Mouse (Mus musculus) thymus, postnatal 36 days (tissue): ENCODE results near the gene Dmap1.

Experiments
- DNase-seq, 2 experiments: peaks; one replicate each; pipeline ENCODE4 v3.0.0; 2022; ENCODE audit warnings: mixed read lengths in 2 of 2

Dmap1 gene

DNA sequence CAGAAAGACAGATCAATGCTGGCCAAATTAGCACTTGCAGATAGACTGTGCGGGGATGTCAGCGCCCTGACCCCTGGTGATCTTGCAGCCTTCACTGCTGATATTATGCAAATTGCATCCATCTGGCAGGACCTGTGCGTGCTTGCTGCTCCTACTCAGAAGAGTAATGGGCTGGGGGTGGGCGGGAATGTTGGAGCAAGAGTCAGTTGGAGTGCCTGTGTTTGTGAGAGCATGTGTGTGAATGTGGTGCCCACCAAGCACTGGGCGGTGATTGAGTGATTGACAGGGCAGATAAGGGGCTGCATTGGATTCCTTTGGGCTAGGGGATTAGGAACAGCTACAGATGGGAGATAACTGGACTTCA lies 26.6 kb downstream of the Dmap1 start:
- no peak for DNase-seq

DNA sequence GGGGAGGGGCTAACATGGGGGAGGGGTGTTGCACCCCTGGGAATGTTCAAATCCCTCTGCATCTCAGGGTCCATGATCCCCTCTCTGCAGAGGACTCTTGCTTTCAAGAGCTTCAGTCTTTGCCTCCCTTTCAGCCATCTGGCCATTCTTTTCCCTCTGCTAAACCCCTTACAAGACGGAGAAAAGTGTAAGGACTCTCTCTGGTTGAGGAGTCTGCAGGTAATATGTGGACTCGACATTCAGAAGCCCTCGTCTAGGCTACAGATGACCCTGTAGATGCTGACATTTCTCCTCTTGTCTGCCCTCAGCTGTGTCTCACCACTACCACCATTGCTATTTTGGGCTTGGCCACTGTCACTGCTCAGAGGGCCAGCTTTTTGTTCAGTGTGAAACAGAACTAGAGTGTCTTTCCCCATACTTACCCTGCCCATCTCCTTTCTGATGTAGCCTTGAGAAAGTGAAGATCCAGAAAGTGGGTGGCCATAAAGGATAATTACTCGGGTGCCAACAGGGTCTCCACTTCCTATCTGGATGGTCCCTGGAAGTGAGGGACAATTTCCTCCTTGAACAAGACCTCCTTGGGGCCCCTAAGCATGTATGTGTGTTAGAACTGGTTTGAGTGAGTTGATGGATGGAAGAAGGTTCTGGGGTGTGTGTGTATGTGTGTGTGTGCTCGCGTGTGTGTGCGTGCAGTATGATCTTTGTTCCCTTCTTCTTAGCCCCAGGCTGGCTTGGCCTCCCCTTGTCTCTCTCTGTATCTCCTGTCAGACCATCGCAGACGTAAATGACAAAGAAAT lies 27.2 kb downstream of the Dmap1 start:
- DNase-seq, result no peak

DNA sequence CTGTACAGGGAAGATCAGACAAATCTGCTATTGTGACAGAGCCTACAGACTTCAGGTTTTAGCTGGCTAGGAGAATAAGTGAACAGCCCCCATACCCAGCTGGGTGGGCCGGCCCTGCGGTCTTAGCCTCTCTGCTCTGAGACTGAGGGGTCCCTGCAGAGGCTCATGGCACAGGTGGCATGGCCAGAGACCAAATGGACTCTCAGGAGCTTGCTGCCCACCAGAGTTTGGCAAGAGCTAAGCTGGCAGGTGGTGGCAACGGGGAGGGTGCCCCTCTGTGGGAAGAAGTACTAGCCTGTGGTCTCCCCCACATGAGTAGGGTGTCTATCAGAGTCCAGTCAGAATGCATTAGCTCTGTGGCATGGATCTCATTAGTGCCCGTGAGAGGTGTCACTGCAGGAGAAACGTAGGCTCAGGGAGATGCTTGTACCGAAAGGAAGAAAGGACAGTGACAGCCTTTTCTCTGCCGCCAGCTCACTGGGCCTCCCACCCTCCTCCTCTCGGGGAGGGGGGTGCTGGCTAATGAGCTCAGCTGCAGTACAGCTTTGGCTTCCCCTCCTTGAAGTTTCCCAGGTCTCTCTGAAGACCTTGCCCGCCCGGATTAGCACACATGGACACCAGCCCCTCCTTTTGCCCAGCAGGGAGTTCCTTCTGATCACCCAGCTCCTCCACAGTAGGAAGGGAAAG lies 27.9 kb downstream of the Dmap1 start:
- no peak for DNase-seq

DNA sequence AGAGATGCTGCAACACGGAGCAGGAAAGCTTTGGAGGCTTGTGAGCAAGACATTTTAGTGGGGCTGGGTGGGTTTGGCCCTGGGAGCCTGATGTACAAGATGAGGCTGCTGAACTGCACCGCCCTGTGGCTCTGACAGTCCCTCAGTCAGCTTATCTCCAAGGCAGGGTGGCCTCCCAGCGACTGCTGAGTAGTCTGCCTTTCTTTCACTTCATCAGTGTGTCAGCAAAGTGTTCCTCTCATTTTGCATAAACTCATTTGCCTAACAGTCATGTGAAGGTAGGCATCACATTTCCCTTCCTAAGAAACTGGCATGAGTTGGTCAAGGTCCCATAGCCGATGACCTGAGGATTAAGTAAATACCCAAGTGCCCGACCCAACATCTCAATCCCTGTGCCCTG lies 29.3 kb downstream of the Dmap1 start:
- no peak for DNase-seq

DNA sequence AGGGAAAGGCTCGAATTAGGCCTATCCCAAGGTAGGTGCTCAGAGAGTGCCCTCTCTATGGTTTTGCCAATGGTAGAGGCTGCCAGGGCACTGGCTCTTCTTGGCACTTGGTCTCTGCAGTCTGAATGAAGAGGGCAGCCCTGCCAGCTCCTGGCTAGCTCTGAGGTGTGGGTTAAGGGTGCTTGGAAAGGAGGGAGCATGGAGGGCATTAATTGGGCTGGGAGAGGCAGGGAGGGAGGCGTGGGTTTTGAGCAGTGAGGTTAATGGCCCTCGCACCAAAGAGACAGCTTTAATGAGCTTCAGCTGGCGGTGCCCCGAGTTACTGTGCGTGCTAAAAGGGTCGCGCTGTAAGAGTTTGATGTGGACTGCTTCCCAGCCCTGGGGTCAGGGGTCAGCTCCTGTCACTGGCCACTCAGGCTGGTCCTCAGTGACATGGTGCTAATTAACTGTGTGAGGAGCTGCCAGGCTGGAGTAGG lies 30.4 kb downstream of the Dmap1 start:
- no peak for DNase-seq

DNA sequence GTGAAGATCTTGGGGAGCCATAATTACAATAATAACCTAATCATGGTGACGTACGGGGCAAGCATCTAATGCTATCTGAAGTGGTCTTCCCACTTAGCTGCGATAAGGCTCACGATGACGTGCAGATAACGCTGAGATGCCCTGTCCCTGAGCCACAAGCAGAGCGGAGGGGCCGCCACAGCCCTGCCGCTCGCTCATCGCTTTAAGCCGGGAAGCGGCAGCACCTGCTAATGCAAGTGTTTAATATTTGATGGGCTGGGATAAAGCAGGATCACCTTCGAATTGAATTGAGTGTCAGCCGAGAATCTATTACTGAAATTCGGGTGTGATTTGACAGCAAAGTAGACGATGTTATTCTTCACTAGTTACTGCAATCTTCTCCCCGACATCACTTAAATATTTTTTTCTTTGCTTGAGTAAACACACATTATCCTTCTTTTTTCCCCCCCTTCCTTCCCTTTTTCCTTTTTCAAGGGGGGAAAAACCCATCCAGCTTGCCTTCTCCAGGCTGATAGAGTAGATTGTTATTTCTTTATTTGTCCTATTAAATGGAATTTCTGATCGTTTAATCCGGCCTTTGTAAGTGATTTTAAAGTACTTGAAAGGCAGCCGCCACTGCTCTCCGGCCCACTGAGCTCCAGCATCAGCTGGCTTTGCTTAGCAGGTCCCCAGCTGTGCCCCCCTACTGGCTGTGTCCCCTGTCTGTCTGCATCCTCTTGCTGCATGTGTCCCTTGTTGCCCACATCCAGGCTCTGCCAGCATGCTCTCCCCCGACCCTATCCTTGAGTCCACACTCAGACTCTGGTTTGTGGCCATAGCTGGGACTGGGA lies 34.9 kb downstream of the Dmap1 start:
- no peak for DNase-seq

DNA sequence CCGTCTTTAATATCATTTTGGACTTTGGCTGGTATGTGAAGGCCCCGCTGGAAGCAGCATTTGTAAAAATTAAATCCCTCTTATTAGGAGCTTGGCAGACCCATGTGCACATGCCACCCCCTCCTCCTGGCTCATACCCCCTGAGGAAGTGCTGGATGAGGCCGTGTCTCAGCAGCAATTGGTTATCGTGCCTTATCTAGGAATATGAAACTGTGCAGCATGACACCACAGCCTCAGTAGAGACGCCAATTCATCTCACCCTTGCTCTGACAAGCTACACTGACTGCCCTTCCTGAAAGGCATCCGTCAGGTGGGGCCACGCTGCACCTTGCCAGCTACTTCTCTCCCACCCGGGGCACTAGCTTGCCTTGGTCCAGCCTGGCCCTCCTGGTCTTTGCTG lies 35.6 kb downstream of the Dmap1 start:
- DNase-seq, result no peak

DNA sequence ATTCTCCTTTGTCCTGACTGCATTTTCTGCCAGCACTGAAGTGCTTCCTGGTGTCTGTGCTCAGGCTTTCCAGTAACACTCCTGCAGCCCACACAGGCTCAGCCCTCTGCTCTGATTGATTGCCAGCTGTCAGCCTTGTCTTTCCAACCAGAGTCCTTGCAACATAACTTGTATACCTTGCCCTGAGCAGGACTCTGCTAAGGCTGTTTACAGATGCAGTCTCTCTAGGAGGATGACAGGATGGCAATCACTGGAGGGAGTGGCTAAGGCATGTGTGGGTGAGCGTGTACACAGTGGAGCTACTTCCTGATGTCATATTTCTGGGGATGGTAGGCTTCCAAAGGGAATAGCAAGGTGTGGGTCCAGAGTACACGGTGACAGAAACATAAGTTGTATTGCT lies 36.2 kb downstream of the Dmap1 start:
- DNase-seq, result no peak

DNA sequence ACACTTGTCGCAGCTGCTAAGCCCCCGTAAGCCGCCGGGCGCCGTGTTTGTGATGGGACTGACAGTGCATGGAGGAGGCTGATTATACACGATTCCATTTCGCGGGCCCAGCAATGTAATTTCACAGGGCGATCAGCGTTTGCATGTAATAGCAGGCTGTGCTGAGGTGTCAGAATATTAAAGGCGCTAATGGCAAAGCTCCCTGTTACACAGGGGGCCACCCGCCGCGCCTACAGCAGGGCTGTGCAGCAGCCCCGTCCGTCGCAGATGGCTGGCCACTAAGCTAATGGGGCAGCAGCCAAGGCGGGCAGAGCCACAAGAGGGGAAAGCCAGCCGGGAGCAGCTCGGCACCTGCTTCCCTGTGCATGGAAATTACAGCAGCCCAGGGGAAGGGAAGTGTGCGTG lies 37.0 kb downstream of the Dmap1 start:
- DNase-seq, result no peak

DNA sequence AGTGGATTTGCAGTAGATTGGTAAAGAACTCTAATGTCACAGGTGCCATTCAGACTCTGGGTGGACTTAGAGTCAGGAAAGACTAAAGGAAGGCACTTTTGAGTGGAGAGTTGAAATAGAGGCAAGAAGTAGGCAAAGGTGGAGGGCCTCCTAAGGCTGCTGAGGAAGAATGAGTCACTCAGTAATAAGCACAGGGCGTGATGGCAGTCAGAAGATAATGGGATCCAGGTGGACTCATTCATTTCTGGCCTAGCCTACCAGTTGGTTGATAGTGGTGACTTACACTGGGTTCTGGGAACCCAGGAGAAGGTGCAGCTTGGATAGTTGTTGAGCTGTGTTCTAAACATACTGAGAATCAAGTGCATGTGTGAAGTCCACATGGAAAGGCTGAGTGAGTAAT lies 40.3 kb downstream of the Dmap1 start:
- no peak for DNase-seq

DNA sequence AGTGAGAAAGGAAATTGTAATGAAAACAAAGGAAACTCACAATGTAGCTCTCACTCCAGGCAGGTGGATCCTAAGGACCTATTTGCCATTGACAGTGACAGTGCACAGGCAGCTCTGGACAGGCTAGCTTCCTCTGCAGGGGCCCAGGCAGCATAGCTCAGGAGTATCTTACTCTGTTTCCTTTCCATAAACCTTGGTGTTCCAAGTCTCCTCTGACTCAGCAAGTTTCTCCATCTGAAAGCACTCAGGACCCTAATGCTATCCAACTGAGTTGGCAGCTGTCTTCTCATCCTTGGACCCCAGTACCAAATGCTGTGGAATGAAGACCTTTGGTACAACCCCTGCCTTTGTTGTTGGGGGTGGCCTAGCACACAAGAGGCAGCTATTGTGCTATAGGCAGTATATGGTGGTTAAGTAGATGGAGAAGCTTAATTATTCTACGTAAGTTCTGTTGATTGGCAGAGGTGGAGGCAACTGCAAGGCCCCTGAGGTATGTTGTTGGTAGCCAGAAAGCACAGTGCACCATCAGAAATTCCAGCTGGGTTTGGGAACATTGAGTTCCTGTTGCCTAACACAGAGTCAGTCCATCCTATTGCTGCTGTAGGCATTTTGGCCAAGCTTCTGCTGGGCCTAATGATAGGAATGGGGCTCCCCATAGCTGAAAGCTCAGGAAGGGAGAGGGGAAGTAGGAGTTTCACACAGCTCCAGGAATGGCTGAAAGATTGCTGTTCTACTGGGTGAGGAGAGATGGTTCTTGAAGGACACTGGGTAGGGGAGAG lies 41.0 kb downstream of the Dmap1 start:
- no peak for DNase-seq

DNA sequence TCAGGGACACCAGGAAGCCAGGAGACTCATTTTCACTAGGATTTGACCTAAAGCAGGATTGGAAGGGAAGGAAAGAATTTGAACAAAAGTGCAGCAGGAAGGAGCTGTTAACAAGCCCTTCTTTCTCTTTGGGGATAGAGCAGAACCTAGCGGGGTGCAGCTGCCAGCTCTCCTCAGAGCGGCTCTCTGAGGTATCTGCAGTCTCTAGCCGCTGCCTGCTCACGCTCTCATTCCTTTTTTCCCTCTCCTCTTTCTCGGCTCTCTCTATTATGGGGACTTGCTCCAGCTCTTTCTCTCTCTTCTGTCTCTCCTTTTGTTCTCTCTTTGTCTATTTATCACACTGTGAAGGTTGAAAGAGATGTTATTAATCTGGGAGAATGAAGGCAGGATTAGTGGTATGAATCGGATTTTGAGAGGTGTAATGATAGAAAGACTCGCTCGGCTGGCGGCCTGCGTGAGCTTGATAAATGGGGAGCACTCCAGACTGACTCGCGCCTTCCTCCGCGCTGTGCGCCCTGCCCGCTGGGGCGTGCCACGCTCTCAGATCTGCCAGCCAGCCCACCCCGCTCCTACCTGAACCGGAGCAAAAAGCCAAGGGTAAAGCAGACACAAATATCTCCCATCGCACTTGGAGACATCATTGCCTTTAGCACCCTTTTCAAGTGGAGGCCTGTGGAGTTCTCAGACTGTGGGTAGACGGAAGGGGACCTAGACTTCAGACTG lies 45.0 kb downstream of the Dmap1 start:
- no peak for DNase-seq

DNA sequence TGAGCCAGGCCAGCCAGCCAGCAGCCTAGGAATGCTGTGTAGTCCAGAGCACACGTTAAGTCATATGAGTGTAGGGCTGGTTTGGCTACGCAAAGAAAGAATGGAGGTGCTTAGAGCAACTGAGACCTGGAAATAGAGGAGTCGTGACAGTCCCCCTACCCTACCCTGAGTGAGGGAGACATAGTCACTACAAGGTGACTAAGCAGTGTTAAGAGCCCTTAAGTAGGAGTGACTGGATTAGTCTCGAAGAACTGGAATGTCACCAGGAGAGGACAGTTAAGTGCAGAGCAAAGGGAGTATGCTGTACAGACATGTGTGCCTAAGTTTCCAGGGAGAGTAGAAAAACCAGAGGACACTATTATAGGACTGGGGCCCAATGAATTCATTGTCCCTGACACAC lies 45.9 kb downstream of the Dmap1 start:
- DNase-seq, result no peak

DNA sequence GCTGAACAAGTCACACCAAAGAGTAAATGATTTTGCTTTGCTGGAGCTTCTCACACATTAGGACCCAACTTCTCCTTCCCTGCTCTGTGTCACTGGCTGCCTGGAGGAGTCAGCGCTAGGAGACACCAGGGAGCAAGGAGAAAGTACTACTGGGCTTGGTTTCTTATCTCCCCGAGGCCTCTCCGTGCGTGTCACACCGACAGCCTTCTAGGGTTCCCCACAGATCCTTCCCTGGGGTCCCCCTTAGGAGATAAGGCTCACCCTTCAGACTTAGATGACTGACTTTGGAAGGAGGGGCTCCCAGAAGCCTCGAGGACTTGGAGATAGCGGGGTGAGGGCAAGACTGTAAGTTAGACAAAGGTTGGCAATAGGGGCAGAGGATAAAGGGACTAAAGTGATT lies 47.4 kb downstream of the Dmap1 start:
- DNase-seq, result no peak

DNA sequence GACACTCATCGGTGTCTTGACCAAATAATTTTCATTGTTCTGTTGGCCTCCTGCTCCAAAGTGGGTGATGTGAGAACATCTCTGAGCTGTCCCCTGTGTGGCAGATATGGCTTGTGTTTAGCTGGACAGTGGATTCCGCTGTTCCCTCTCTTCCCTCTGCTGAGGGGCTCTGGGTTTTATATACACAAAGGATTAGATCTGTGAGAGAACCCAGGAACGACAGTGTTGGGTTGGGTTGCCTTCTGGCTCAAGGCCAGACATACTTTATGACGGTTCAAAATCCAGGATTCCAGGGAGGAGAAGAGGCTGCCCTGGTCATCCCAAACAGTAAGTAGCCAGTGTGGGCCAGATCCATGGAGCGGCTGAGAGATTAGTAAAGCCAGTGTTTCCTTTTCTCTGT lies 48.5 kb downstream of the Dmap1 start:
- DNase-seq, result no peak

DNA sequence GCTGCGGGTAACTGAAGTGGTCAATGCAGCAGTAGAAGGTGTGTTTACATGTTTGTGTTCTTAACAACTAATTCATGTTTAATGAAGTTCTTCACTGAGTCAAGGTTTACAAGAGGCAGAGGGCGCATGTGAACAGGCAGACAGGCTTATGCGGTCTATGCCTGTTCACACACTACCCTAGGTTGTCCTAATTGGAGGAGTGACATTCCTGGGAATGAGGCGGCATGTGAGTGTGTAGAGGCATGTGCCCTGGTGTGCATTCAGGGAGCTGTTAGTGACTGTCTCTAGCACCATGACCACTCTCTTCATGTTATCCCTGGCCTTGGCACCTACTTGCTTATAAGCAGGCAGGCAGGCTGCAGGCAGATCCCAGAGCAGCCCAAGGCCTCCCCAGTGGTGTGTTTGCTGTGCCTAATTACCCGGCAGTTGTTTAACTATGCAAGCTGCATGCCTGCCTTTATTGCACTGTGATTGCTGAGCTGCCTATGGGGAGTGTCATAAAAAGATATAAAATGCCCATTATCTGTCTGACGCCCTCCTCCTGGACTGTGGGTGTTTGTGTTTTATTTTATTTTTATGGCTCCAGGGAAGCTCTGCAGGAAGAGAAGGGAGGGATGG lies 51.9 kb downstream of the Dmap1 start:
- DNase-seq, result no peak

DNA sequence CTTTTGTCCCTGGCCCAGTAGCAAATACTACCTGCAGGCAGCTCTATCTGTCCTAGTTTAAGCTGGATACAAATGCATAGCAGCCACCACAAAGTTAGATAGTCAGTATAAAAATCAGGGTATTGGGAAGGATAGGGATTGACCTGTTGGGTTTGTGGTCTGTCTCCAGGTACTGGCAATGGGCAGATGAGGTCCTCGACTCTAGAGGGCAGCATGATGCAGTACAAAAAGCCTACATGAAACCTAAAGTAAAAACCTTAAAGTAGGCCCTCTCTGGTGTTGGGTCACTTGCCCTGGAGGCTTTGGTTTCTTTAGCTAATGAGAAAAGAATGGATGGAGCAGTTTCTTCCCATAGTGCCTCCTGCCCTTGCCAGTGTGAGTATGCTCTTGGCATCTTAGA lies 53.6 kb downstream of the Dmap1 start:
- no peak for DNase-seq
